Mouse (Mus musculus) myocyte (in vitro differentiated cells): ENCODE measurements around the gene Mtpn. TPM values are rescaled to one million over a fixed set of nuclear protein-coding genes. Genes with fewer than 3 reads are reported as not detected.

ENCODE experiments used
- H3K27me3 ChIP-seq: one replicate; pipeline ENCODE4 v1.6.1; 2011; ENCODE audit not compliant: control insufficient read depth, insufficient read depth, insufficient read length
- H3K36me3 ChIP-seq: one replicate; pipeline ENCODE4 v1.6.1; 2011; ENCODE audit not compliant: control insufficient read depth, insufficient read depth
- H3K4me2 ChIP-seq: one replicate; pipeline ENCODE4 v1.6.1; 2011; ENCODE audit warnings: low read depth, control low read depth
- H3K4me3 ChIP-seq: one replicate; pipeline ENCODE4 v1.5.1; 2011; ENCODE audit warnings: mild to moderate bottlenecking, control low read depth, moderate library complexity
- H3K79me2 ChIP-seq: one replicate; pipeline ENCODE4 v1.6.1; 2011; ENCODE audit not compliant: control insufficient read depth, insufficient read depth
- H3ac ChIP-seq: one replicate; pipeline ENCODE4 v1.6.1; 2011; ENCODE audit not compliant: control insufficient read depth, insufficient read length
- CEBPB ChIP-seq: IDR thresholded peaks from 2 replicates; pipeline ENCODE4 v1.6.1; 2011; ENCODE audit warnings: mild to moderate bottlenecking, moderate library complexity; ENCODE audit not compliant: poor library complexity, insufficient read depth, severe bottlenecking
- E2F4 ChIP-seq: IDR thresholded peaks from one replicate; pipeline ENCODE4 v1.6.1; 2011; ENCODE audit warnings: mild to moderate bottlenecking, control low read depth, moderate library complexity; ENCODE audit not compliant: insufficient read depth
- MAX ChIP-seq: IDR thresholded peaks from one replicate; pipeline ENCODE4 v1.6.1; 2011; ENCODE audit warnings: low read depth, mild to moderate bottlenecking, control low read depth
- MYOD1 ChIP-seq, 3 experiments: IDR thresholded peaks; one replicate each; pipeline ENCODE4 v1.6.1; 2011; ENCODE audit warnings: control low read depth in 2 of 3, low read depth in 2 of 3, mild to moderate bottlenecking in 2 of 3, moderate library complexity in 1 of 3; ENCODE audit not compliant: insufficient read length in 2 of 3, control insufficient read depth in 1 of 3
- MYOG ChIP-seq, 3 experiments: IDR thresholded peaks; one replicate each; pipeline ENCODE4 v1.6.1; 2011; ENCODE audit warnings: control low read depth in 2 of 3, low read depth in 2 of 3, mild to moderate bottlenecking in 2 of 3; ENCODE audit not compliant: insufficient read length in 2 of 3, control insufficient read depth in 1 of 3, insufficient read depth in 1 of 3
- POLR2A ChIP-seq: IDR thresholded peaks from one replicate; pipeline ENCODE4 v1.6.1; 2011; ENCODE audit warnings: low read depth, mild to moderate bottlenecking, control low read depth, moderate library complexity; ENCODE audit not compliant: insufficient read length
- POLR2AphosphoS2 ChIP-seq: IDR thresholded peaks from one replicate; pipeline ENCODE4 v1.6.1; 2011; ENCODE audit warnings: low read depth, control low read depth; ENCODE audit not compliant: insufficient read length
- REST ChIP-seq: IDR thresholded peaks from one replicate; pipeline ENCODE4 v1.6.1; 2011; ENCODE audit warnings: mild to moderate bottlenecking, control low read depth, moderate library complexity; ENCODE audit not compliant: insufficient read depth, insufficient read length
- SRF ChIP-seq: IDR thresholded peaks from one replicate; pipeline ENCODE4 v1.6.1; 2011; ENCODE audit warnings: low read depth; ENCODE audit not compliant: control insufficient read depth, insufficient read length
- TCF12 ChIP-seq: IDR thresholded peaks from one replicate; pipeline ENCODE4 v1.6.1; 2011; ENCODE audit warnings: mild to moderate bottlenecking, control low read depth; ENCODE audit not compliant: poor library complexity, insufficient read depth, severe bottlenecking
- TCF3 ChIP-seq: IDR thresholded peaks from one replicate; pipeline ENCODE4 v1.6.1; 2011; ENCODE audit warnings: low read depth, control low read depth; ENCODE audit not compliant: insufficient read length
- USF1 ChIP-seq: IDR thresholded peaks from one replicate; pipeline ENCODE4 v1.6.1; 2011; ENCODE audit warnings: low read depth, mild to moderate bottlenecking, control low read depth, moderate library complexity
- polyA plus RNA-seq: library from polyadenylated mRNA; unstranded; fragments of >200 nt; fragmentation: generic; extraction: Trizol; gene quantifications from one replicate; pipeline ENCODE4 v1.2.1, GENCODE M21; 2012; ENCODE audit warnings: missing spikeins

Mtpn gene
- polyA plus RNA-seq, 1 experiment, result 38.8 TPM

DNA sequence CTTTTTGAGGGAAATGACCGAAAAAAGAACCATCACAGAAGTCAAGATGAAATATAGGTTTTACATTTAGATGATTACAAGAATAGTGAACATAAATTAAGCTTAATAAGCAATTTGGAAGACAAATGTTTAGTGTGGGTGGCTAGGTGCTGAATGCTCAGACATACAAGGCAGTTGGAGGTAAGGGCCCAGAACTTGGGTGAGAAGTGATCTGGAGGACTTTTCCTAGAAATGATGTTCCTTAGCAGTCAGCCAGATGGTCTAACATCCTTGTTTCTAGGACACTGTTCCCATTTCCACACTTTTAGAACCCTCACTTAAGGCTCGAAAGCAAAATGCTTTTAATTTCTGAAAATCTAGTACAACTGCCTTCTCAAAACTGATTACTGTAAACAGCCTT, 34.9 kb downstream of the Mtpn start:
- no peak overlapping the region for H3K4me2 ChIP-seq
- no peaks in the 10 kb centered on the region for H3K79me2 ChIP-seq
- H3ac ChIP-seq, result no peak overlapping the region
- H3K4me3 ChIP-seq, result no peak overlapping the region
- H3K27me3 ChIP-seq, result no peaks in the 10 kb centered on the region
- peaks cover 13% of the 10 kb centered on the region for H3K36me3 ChIP-seq
- TF ChIP-seq POLR2A (no peak), POLR2AphosphoS2 (no peak), TCF3 (no peak), SRF (no peak), MAX (no peak), USF1 (no peak), CEBPB (no peak), MYOG (IDR thresholded peaks at IDR 0.05; ENCODE audit: control insufficient read depth in 1 of 3, insufficient read depth in 1 of 3, insufficient read length in 2 of 3, low read depth in 2 of 3) (no peak), REST (no peak), E2F4 (no peak), TCF12 (no peak)

DNA sequence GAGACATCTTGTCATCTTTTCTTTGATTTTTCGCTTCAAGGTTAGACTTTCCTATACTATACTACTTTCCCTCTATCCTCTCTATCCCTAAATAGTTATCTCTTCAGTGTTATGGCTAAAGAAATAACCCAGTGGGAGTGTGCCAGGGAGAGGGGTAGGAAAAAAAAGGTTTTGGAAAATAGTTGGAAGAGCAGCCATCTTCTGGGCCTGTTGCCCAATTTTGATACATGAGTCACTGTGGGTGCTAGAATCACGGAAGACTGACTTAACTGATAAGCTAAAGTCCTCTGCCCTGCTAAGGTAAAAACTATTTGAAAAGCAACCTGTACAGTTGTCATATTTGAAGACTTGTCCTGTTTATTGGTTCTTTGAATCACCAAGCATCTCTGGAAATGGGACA, 36.8 kb downstream of the Mtpn start:
- Histone ChIP-seq H3ac (no peak overlapping the region), H3K79me2 (no peaks in the 10 kb centered on the region)

DNA sequence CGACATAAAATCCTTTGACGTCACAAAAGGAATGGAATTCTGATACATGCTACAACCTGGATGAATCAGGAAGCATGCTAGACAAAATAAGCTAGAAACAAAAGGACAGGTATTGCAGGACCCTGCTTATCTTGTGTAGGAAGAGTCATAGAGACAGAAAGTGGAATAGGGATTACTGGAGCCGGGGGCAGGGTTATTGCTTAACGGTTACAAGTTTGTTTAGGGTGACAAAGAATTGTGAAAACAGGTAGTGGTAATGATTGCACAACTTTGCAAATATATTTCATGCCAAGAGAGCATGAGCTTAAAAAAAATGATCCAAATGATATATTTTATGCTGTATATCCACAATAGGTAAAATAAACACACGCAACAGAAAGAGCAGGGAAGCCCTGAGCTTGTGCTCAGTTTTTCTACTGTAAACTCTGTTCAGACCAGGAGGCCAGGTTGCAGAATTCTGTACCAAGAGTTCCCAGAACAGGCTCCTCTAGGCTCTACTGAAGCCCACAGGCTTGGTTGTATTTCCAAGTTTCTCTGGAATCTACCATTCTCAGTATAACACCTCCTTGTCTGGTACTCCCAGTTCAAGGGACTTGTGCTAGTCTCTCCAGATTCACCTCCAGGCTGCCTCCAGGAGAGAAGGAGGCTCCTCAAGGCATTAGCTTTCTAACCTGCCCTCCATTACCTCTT, 39.6 kb downstream of the Mtpn start:
- Histone ChIP-seq H3K4me2 (no peak overlapping the region), H3K4me3 (no peak overlapping the region)
- TF ChIP-seq TCF12 (no peak), POLR2A (no peak), MYOG (IDR thresholded peaks at IDR 0.05; ENCODE audit: control insufficient read depth in 1 of 3, insufficient read depth in 1 of 3, insufficient read length in 2 of 3, low read depth in 2 of 3) (no peak), MYOD1 (IDR thresholded peaks at IDR 0.05; ENCODE audit: control insufficient read depth in 1 of 3, insufficient read length in 2 of 3, low read depth in 2 of 3) (no peak), TCF3 (no peak), POLR2AphosphoS2 (no peak), SRF (no peak), E2F4 (no peak), REST (no peak), USF1 (no peak), MAX (no peak), CEBPB (no peak)

More for the DNA sequence above, 36.8 kb downstream of the Mtpn start:
- Histone ChIP-seq H3K4me2 (no peak overlapping the region), H3K4me3 (no peak overlapping the region), H3K36me3 (peaks cover 3% of the 10 kb centered on the region), H3K27me3 (no peaks in the 10 kb centered on the region)
- no peak for TF ChIP-seq USF1
- TF ChIP-seq REST, result no peak
- TF ChIP-seq MYOG (IDR thresholded peaks at IDR 0.05; ENCODE audit: control insufficient read depth in 1 of 3, insufficient read depth in 1 of 3, insufficient read length in 2 of 3, low read depth in 2 of 3), result no peak
- TF ChIP-seq CEBPB, result no peak
- no peak for TF ChIP-seq TCF12
- TF ChIP-seq MAX, result no peak
- TF ChIP-seq MYOD1 (IDR thresholded peaks at IDR 0.05; ENCODE audit: control insufficient read depth in 1 of 3, insufficient read length in 2 of 3, low read depth in 2 of 3), result no peak
- TF ChIP-seq POLR2A, result no peak
- TF ChIP-seq E2F4, result no peak
- no peak for TF ChIP-seq POLR2AphosphoS2
- TF ChIP-seq TCF3, result no peak
- TF ChIP-seq SRF, result no peak

DNA sequence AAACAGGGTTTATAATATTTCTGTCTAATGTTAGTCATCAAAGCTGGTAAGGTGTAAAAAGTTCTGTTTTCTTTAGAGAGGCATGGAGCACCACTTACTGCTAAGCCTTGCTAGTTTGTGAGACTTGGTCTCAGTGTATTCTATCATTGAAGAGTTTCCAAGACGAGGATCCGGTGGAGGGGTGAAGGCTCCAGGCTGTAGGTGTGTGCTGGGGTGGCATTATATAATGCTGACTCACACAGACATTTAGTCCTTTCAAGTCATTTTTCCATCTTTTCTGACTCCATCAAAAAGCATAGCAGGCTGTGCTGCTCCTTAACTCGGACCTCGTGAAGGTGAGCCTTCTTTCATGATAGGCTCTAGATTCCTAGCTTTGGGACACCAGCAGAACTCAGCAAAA, 42.3 kb downstream of the Mtpn start:
- H3K4me3 ChIP-seq, result no peak overlapping the region
- H3K27me3 ChIP-seq, result no peaks in the 10 kb centered on the region
- no peaks in the 10 kb centered on the region for H3K36me3 ChIP-seq
- TF ChIP-seq POLR2AphosphoS2 (no peak), REST (no peak), E2F4 (no peak), MYOG (IDR thresholded peaks at IDR 0.05; ENCODE audit: control insufficient read depth in 1 of 3, insufficient read depth in 1 of 3, insufficient read length in 2 of 3, low read depth in 2 of 3) (no peak), TCF3 (no peak), USF1 (no peak), TCF12 (no peak), CEBPB (no peak), MAX (no peak), MYOD1 (IDR thresholded peaks at IDR 0.05; ENCODE audit: control insufficient read depth in 1 of 3, insufficient read length in 2 of 3, low read depth in 2 of 3) (no peak), POLR2A (no peak), SRF (no peak)
- H3ac ChIP-seq, result no peak overlapping the region
- H3K79me2 ChIP-seq, result no peaks in the 10 kb centered on the region
- H3K4me2 ChIP-seq, result no peak overlapping the region

More for the DNA sequence above, 39.6 kb downstream of the Mtpn start:
- Histone ChIP-seq H3ac (no peak overlapping the region), H3K79me2 (no peaks in the 10 kb centered on the region), H3K36me3 (no peaks in the 10 kb centered on the region), H3K27me3 (no peaks in the 10 kb centered on the region)
